Mouse (Mus musculus): ENCODE measurements at regions not wholly inside any gene's neighbourhood (a gene's known extent, or its start where the extent isn't known, plus 50 kb on each side); places are given as distances from the start of the nearest gene placed in this dataset.

DNA sequence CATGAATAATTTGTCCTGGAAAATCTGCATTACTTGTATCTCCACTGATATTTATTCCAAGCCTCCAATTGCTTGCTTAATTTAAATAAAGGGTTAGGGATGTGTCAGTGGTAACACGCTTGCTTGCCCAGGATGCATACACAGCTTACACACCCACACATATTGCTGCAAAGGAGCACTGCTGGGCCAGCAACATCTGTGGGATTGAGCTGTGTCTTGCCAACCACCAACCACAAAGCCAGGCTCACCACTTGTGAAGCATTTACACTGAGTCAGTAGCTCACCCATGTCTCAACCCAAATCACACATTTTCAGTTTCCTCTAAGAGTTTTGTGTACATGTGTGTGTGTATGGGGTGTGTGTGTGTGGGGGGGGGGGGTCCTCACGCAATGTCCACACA is 100.0 kb downstream of the Anxa5 start:
- no peak for TF ChIP-seq POLR2A (IDR thresholded peaks at IDR 0.05; ENCODE audit: borderline replicate concordance, insufficient read depth, low read length)
- no peak for TF ChIP-seq CTCF (IDR thresholded peaks at IDR 0.05; ENCODE audit: borderline replicate concordance, insufficient read depth, low read depth, low read length)
